Mouse (Mus musculus) Muller cell, postnatal 12 days (primary cell): Measurements from ENCODE around the gene Ocel1.
A peak's percentile ranks its signal among the peaks of the same experiment; 100 is the strongest.

Source experiments
- DNase-seq: peaks from one replicate; pipeline ENCODE4 v3.0.0-alpha.2; 2015; ENCODE audit errors: inconsistent ontology term

Gene Ocel1

GRCm38 (mm10) chr8:71403107-71403885 is 32.2 kb downstream of the Ocel1 start:
- no peak for DNase-seq

DNA sequence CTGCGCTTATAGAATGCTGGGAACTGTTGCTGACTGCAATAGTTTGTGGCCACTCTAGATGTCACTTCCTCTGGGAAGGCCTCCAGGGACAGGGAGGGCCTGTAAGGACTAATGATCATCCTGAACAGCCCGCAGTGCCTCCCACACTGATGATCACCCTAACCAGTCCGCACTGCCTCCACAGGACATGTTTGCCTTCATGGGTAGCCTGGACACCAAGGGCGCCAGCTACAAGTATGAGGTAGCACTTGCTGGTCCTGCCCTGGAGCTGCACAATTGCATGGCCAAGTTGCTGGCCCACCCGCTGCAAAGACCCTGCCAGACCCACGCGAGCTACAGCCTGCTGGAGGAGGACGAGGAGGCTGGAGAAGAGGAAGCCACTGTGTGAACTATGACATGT is 32.9 kb downstream of the Ocel1 start:
- no peak for DNase-seq

DNA sequence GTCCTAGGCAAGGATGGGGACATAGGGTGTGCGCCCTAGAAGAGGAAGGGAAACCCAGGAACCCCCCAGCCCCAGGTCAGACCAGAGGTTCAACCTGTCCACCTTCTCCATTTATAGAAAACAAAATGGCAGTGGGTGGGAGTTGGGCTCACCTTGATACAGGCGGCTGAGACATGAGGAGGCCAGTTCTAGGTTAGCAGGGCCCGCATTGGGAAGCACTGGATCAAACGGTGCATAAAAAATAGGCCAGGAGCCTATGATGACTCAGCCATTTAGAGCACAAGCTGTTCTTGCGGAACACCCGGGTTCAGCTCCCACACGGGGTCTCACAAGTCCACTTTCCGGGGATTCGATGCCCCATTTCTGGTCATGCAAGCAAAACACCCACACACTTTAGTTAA is 33.9 kb downstream of the Ocel1 start:
- peak; percentile 69 for DNase-seq

DNA sequence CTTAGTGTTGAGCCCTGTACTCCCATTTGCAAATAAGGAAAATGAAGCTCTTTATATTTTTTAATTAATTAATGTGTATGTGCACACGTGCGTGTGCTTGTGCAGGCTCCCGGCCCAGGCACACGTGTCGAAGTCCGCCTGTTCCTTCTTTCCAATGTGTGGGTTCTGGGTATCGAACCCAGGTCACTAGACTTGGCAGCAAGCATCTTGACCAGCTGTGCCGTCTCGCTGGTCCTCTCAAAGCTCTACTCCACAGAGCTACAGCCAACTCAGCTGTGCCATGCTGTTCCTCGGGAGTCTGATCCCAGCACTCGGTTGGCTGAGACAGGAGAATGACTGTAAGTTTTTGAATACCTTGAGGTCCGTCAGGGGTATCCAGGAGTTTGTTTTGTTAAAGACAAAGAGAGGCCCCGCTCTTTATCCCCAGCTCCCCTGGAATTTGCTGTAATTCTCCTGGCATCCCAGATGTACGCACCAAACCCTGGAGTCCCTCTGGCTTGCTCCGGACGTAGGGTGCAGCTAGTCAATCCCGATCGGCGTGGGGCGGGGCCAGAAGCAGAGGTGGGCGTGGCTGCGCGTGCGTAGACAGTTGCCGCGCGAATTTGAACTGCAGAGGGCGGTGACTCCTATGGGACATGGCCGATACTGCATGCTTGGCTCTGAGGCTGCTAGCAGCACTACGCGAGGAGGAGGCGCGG is 34.5 kb downstream of the Ocel1 start, which contains the start of gene Ankle1:
Gene Ankle1 (plus strand): TSS at position 610 of the 698 bp plus-strand sequence.
- peak; percentile 97 for DNase-seq

GRCm38 (mm10) chr8:71406099-71407015 is 35.3 kb downstream of the Ocel1 start:
- DNase-seq: peak; percentile 69

- no peak for DNase-seq
These were observed 36.3 kb downstream of the Ocel1 start for GRCm38 (mm10) chr8:71407441-71407840.

DNA sequence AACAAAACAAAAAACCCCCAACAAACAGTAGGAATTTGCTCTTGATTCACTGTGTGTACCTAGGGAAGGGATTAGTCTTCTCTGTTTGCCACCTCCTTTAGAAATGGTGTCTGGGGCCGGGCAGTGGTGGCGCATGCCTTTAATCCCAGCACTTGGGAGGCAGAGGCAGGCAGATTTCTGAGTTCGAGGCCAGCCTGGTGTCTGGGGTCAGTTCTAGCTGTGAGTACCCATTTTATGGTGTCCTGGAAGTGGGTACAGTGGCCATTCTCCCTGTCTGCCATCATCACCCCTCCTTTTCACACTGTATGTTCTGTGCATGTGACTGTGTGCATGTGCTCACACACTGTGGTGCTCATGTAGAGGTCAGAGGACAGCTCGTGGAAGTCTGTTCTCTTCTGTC is 37.1 kb downstream of the Ocel1 start:
- no peak for DNase-seq

GRCm38 (mm10) chr8:71411535-71412273 is 40.6 kb downstream of the Ocel1 start:
- DNase-seq: no peak

DNA sequence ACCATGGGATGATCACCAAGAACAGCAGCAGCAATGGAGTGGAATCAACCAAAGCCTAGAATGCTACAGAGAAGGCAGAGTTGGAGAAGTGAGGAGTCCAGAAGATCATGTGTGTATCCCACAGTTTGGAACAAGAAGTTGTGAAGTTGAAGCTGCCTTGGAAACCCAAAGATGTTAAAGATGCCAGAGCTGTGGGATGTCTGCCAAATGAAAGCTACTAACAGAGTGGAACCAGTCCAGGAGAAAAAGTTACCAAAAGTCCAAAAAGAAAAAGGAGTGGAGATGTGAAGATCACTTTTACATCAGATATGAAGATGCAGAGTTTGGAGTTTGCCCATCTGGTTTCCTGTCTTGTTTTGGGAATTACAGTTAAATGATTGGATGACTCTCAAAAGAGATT is 51.0 kb downstream of the Ocel1 start:
- DNase-seq: no peak
